8 mouse cellular contexts compared by ENCODE assay signal in the genomic region with DNA sequence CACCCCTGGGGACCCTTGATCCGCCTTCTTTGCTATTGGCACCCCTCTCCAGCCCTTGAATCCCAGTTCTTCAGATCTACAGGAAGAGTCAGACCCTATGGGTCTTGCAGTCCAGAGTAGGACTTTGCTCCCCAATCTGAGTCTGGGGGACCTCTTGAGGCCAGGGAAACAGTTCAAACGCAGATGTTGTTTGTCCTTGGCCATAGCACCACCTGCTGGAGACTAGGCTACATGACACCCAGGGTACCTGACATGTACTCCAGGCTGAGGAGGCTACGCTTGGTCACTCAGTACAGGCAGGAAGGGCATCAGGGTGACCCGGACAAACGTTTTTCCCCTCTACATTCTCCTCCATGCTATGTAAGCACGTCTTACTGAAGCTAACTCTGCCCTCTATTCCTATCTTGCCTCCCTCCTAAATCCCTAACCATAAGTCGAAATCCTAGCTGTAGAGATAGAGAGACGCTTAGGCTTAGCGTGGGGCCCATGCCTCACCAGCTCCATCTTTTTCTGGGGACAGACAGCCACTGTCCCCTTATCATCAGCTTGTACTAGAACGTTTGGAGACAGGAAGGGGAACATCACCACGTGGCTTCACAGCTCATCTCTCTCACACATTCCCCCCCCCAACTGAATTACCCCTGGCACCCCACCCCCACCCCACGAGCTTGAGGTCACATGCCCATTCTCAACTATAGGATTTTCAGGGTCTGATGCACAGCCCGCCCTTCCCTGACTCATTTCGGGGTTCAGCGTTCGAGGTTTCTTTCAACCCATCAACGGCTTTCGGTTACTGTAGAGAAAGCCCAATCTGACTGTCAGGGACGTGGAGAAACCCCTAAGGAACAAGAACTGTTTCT. TPM values are rescaled to one million over a fixed set of nuclear protein-coding genes. Genes with fewer than 3 reads are reported as not detected.
DNase-seq lines count a peak whose midpoint lies in the region; ATAC-seq and TF ChIP-seq lines count a peak whose summit lies in the region.

No protein-coding gene starts in this region.

- no peak overlapping the region for H3K27ac ChIP-seq in bone marrow, adult 2 months (ENCODE audit: control insufficient read depth, insufficient read depth, low read depth, low read length, poor library complexity)
- no peak overlapping the region for H3K27ac ChIP-seq in heart, embryonic 16.5 days (ENCODE audit: low read length)
- H3K27ac ChIP-seq in liver, embryonic 16.5 days (ENCODE audit: low read length) = no peak overlapping the region
- no peak overlapping the region for H3K27ac ChIP-seq in neural tube, embryonic 14.5 days (ENCODE audit: low read depth, low read length)
- peak overlapping the region; percentile 45; the same call in 1 of the 2 replicates for H3K27ac ChIP-seq in thymus, adult 2 months (ENCODE audit: control insufficient read depth, insufficient read depth, low read length)

- H3K4me3 ChIP-seq in E14TG2a.4 (replicated peaks; ENCODE audit: low read length) = no peak overlapping the region
- H3K4me3 ChIP-seq in bone marrow, adult 2 months (replicated peaks; ENCODE audit: control insufficient read depth, low read depth, low read length) = no peak overlapping the region
- no peak overlapping the region for H3K4me3 ChIP-seq in heart, embryonic 16.5 days (ENCODE audit: low read length)
- H3K4me3 ChIP-seq in liver, embryonic 16.5 days (ENCODE audit: low read depth, low read length) = no peak overlapping the region
- no peak overlapping the region for H3K4me3 ChIP-seq in neural tube, embryonic 14.5 days (ENCODE audit: low read depth, low read length)
- H3K4me3 ChIP-seq in thymus, adult 2 months (ENCODE audit: control insufficient read depth, insufficient read depth, low read length) = no peak overlapping the region

- ATAC-seq in erythroblast, adult 5-6 weeks (replicated peaks; ENCODE audit: low FRiP score, poor library complexity, severe bottlenecking) = peak; percentile 70
- ATAC-seq in heart, embryonic 16.5 days (replicated peaks; ENCODE audit: extremely low read depth, insufficient read depth, low FRiP score) = peak; percentile 37
- peak; percentile 41; the same call in 1 of the 2 replicates for ATAC-seq in liver, embryonic 16.5 days (ENCODE audit: low read depth)
- peak; percentile 55; the same call in 1 of the 2 replicates for ATAC-seq in neural tube, embryonic 14.5 days (ENCODE audit: low read depth)

- H3K4me2 ChIP-seq in heart, embryonic 16.5 days (ENCODE audit: low read depth, low read length) = no peak overlapping the region
- H3K4me2 ChIP-seq in liver, embryonic 16.5 days (ENCODE audit: low read depth, low read length) = no peak overlapping the region
- no peak overlapping the region for H3K4me2 ChIP-seq in neural tube, embryonic 14.5 days (ENCODE audit: low read depth, low read length)

- 45% methylated on average over 19 of the region's 19 CpGs for WGBS in bone marrow, adult 2 months
- WGBS in heart, embryonic 16.5 days = 44% methylated on average over 19 of the region's 19 CpGs
- 39% methylated on average over 19 of the region's 19 CpGs for WGBS in liver, embryonic 16.5 days (ENCODE audit: insufficient replicate concordance)
- WGBS in neural tube, embryonic 14.5 days = 57% methylated on average over 19 of the region's 19 CpGs
- 35% methylated on average over 19 of the region's 19 CpGs for whole genome bisulfite sequencing in thymus, adult 2 months

- no peaks in the 10 kb centered on the region for H3K36me3 ChIP-seq in E14TG2a.4 (ENCODE audit: insufficient read depth, low read length)
- H3K36me3 ChIP-seq in heart, embryonic 16.5 days (ENCODE audit: control insufficient read depth, insufficient read depth) = no peaks in the 10 kb centered on the region
- no peaks in the 10 kb centered on the region for H3K36me3 ChIP-seq in liver, embryonic 16.5 days (ENCODE audit: control insufficient read depth, insufficient read depth)
- H3K36me3 ChIP-seq in neural tube, embryonic 14.5 days (ENCODE audit: control insufficient read depth, insufficient read depth, low read length) = no peaks in the 10 kb centered on the region
- no peaks in the 10 kb centered on the region for H3K36me3 ChIP-seq in thymus, adult 2 months (ENCODE audit: control insufficient read depth, insufficient read depth, low read length)

- peak; percentile 95 for TF ChIP-seq CTCF in E14TG2a.4 (conservative IDR thresholded peaks at IDR 0.05; ENCODE audit: low read length)
- peak; percentile 94 for TF ChIP-seq CTCF in bone marrow, adult 2 months (IDR thresholded peaks at IDR 0.05; ENCODE audit: control insufficient read depth, insufficient read depth, low read length)
- peak; percentile 71; the same call in 1 of the 2 replicates for TF ChIP-seq CTCF in thymus, adult 2 months (IDR thresholded peaks at IDR 0.05; ENCODE audit: borderline replicate concordance, control insufficient read depth, extremely low read depth, insufficient read depth, low read length, poor library complexity)

- no peaks in the 10 kb centered on the region for H3K9me3 ChIP-seq in E14TG2a.4 (ENCODE audit: low read length)
- H3K9me3 ChIP-seq in heart, embryonic 16.5 days (replicated peaks; ENCODE audit: control insufficient read depth, low read length) = no peaks in the 10 kb centered on the region
- no peaks in the 10 kb centered on the region for H3K9me3 ChIP-seq in liver, embryonic 16.5 days (replicated peaks; ENCODE audit: control insufficient read depth, low read length)
- H3K9me3 ChIP-seq in neural tube, embryonic 14.5 days (ENCODE audit: control insufficient read depth, low read length) = no peaks in the 10 kb centered on the region

- peaks cover 53% of the 10 kb centered on the region for H3K4me1 ChIP-seq in E14TG2a.4 (replicated peaks; ENCODE audit: low read depth, low read length)
- no peaks in the 10 kb centered on the region; the same call in 1 of the 2 replicates for H3K4me1 ChIP-seq in bone marrow, adult 2 months (ENCODE audit: control insufficient read depth, insufficient read depth, low read length)
- H3K4me1 ChIP-seq in heart, embryonic 16.5 days (ENCODE audit: control insufficient read depth, insufficient read depth, low read length) = peaks cover 33% of the 10 kb centered on the region
- H3K4me1 ChIP-seq in liver, embryonic 16.5 days (ENCODE audit: control insufficient read depth, low read depth, low read length) = no peaks in the 10 kb centered on the region
- peaks cover 4% of the 10 kb centered on the region; the same call in 1 of the 2 replicates for H3K4me1 ChIP-seq in neural tube, embryonic 14.5 days (ENCODE audit: control insufficient read depth, insufficient read depth, low read length)
- peaks cover 60% of the 10 kb centered on the region for H3K4me1 ChIP-seq in thymus, adult 2 months (replicated peaks; ENCODE audit: control insufficient read depth, insufficient read depth, low read length)

- DNase-seq in kidney, postnatal 14 days = peak; percentile 86
- peak; percentile 89 for DNase-seq in thymus, adult 2 months

- no peak for TF ChIP-seq POLR2A in bone marrow, adult 2 months (IDR thresholded peaks at IDR 0.05; ENCODE audit: borderline replicate concordance, control insufficient read depth, low read depth, low read length)
- no peak for TF ChIP-seq POLR2A in thymus, adult 2 months (IDR thresholded peaks at IDR 0.05; ENCODE audit: control insufficient read depth, extremely low read depth, insufficient read depth, low read length, poor library complexity)

- peaks cover 67% of the 10 kb centered on the region for H3K27me3 ChIP-seq in E14TG2a.4 (ENCODE audit: insufficient read depth, low read length)
- H3K27me3 ChIP-seq in heart, embryonic 16.5 days (ENCODE audit: control insufficient read depth, insufficient read depth, low read length) = 0 out of 2 replicates have a peak, but pooled peaks cover 2% of the 10 kb centered on the region
- no peaks in the 10 kb centered on the region; the same call in 1 of the 2 replicates for H3K27me3 ChIP-seq in liver, embryonic 16.5 days (ENCODE audit: control insufficient read depth, insufficient read depth, low read depth, low read length)
- no peaks in the 10 kb centered on the region for H3K27me3 ChIP-seq in neural tube, embryonic 14.5 days (ENCODE audit: control insufficient read depth, insufficient read depth, low read length)
- H3K27me3 ChIP-seq in thymus, adult 2 months (ENCODE audit: control insufficient read depth, insufficient read depth, low read length) = no peaks in the 10 kb centered on the region

- no peak overlapping the region for H3K9ac ChIP-seq in heart, embryonic 16.5 days (ENCODE audit: low read length)
- H3K9ac ChIP-seq in liver, embryonic 16.5 days (ENCODE audit: low read depth, low read length) = no peak overlapping the region
- H3K9ac ChIP-seq in neural tube, embryonic 14.5 days (replicated peaks; ENCODE audit: low read depth, low read length) = no peak overlapping the region

RNA-seq across cellular contexts. Expression of a gene that starts 4.7 kb away (rescaled TPM):
- polyA plus RNA-seq in bone marrow, adult 2 months (2011; ENCODE audit: insufficient read depth, insufficient read length, low replicate concordance, missing spikeins) = 1.5 and 9.7 TPM in 2 replicates
- total RNA-seq in erythroblast, adult 5-6 weeks (2015; ENCODE audit: low replicate concordance) = 1.0 and 2.9 TPM in 2 replicates
- total RNA-seq in erythroblast, adult 5-6 weeks (2017; ENCODE audit: low replicate concordance) = 0.60 and 0.98 TPM in 2 replicates
- polyA plus RNA-seq in heart, embryonic 16.5 days (2015; fragmentation: Nextera tagmentation; extraction: Ambion mirVana) = 0.69 and 1.5 TPM in 2 replicates
- polyA plus RNA-seq in liver, embryonic 16.5 days (2015; fragmentation: Nextera tagmentation; extraction: Ambion mirVana) = 0.25 and 0.32 TPM in 2 replicates
- polyA plus RNA-seq in neural tube, embryonic 14.5 days (2014; fragmentation: Nextera tagmentation; extraction: Ambion mirVana) = not detected in 2 replicates
- polyA plus RNA-seq in thymus, adult 2 months (2012; rRNA removed) = 202 and 240 TPM in 2 replicates

Comparison
In these comparisons a context has a peak if more than half of its experiments do, and no peak if none do; other contexts are left out.
1. RNA of a gene that starts 4.7 kb away (polyA plus RNA-seq): 202 to 240 TPM in thymus, adult 2 months; 1.5 to 9.7 TPM in bone marrow, adult 2 months, 0.69 to 1.5 TPM in heart, embryonic 16.5 days, 0.25 to 0.32 TPM in liver, embryonic 16.5 days and not detected in neural tube, embryonic 14.5 days; every median in the first group is over 10 times any median in the second.
2. Peak in every context shown above with its lines, with median percentiles within 50 percentile points of each other: CTCF ChIP-seq and ATAC-seq.